Mouse (Mus musculus): ENCODE data around the gene Capn9. TPM values are rescaled to one million over a fixed set of nuclear protein-coding genes. Genes with fewer than 3 reads are reported as not detected.

Gene Capn9
- total RNA-seq (2012; rRNA removed) = not detected in 2 replicates
- not detected in 2 replicates for total RNA-seq (2014; rRNA removed)
- polyA plus RNA-seq (2012; ENCODE audit: insufficient read length, low read depth) = 0.10 TPM in 1 of 2 replicates, not detected in the other

- Histone ChIP-seq H3K4me1 (ENCODE audit: control insufficient read depth in 1 of 2, insufficient read depth in 2 of 2) (peaks cover 10 to 28% of the 10 kb centered on the region in 2 experiments), H3K36me3 (replicated peaks in 1 of 2; ENCODE audit: control insufficient read depth in 1 of 2, insufficient read depth in 1 of 2, low read length in 1 of 2) (no peaks in the 10 kb centered on the region), H3K27ac (ENCODE audit: insufficient read depth, low read depth) (no peak within 1 kb of the TSS), H3K9ac (ENCODE audit: insufficient read depth, low read depth) (no peak within 1 kb of the TSS), H3K4me3 (replicated peaks in 1 of 3; ENCODE audit: low read depth in 2 of 3, low read length in 2 of 3, poor library complexity in 1 of 3) (no peak within 1 kb of the TSS), H3K4me2 (ENCODE audit: insufficient read depth, low read depth, poor library complexity, severe bottlenecking) (no peak within 1 kb of the TSS), H3K9me3 (replicated peaks; ENCODE audit: low read length) (peaks cover 3% of the 10 kb centered on the region), H3K27me3 (replicated peaks) (peaks cover 6% of the 10 kb centered on the region), H3K79me2 (replicated peaks; ENCODE audit: control insufficient read depth, extremely low read depth, insufficient read depth, poor library complexity, severe bottlenecking) (no peaks in the 10 kb centered on the region)
- dilution Hi-C loops (cut with MboI; ENCODE audit: extremely low pct_ligation_motif_present, extremely low pct_unique_long_range_greater_than_20kb, low sequenced_read_pairs) (no loop called here), in situ Hi-C loops (cut with MboI; ENCODE audit: low pct_ligation_motif_present, low pct_unique_long_range_greater_than_20kb, low sequenced_read_pairs) (no loop called here)
- no peak for DNase-seq (ENCODE audit: extremely low read depth)
- TF ChIP-seq GABPA (IDR thresholded peaks at IDR 0.05; ENCODE audit: insufficient replicate concordance, low read depth, low read length) (no peak), ZMIZ1 (IDR thresholded peaks at IDR 0.05; ENCODE audit: low read depth, low read length) (no peak), ZC3H11A (IDR thresholded peaks at IDR 0.05; ENCODE audit: low read depth, low read length) (no peak), ZNF384 (IDR thresholded peaks at IDR 0.05; ENCODE audit: low read depth, low read length) (no peak), MYC (IDR thresholded peaks at IDR 0.05; ENCODE audit: low read depth, low read length) (no peak), ELF1 (IDR thresholded peaks at IDR 0.05; ENCODE audit: low read depth, low read length) (no peak), E2F4 (IDR thresholded peaks at IDR 0.05; ENCODE audit: insufficient replicate concordance, low read depth, low read length) (no peak), POLR2A (IDR thresholded peaks at IDR 0.05; ENCODE audit: low read depth, low read length) (no peak), NELFE (IDR thresholded peaks at IDR 0.05; ENCODE audit: low read depth, low read length) (no peak), MXI1 (IDR thresholded peaks at IDR 0.05; ENCODE audit: low read depth, low read length) (no peak), MEF2A (IDR thresholded peaks at IDR 0.05; ENCODE audit: borderline replicate concordance, low read depth, low read length) (no peak), TBP (conservative IDR thresholded peaks at IDR 0.05; ENCODE audit: low read depth, low read length) (no peak), NRF1 (IDR thresholded peaks at IDR 0.05; ENCODE audit: low read depth, low read length) (no peak), POLR2AphosphoS2 (IDR thresholded peaks at IDR 0.05; ENCODE audit: low read depth, low read length) (no peak), PAX5 (IDR thresholded peaks at IDR 0.05; ENCODE audit: low read length) (no peak), UBTF (IDR thresholded peaks at IDR 0.05; ENCODE audit: low read depth, low read length) (no peak), CTCF (conservative IDR thresholded peaks at IDR 0.05 in 1 of 2, IDR thresholded peaks at IDR 0.05 in 1 of 2; ENCODE audit: low read depth in 2 of 2, low read length in 2 of 2) (no peak), CHD2 (IDR thresholded peaks at IDR 0.05; ENCODE audit: low read length) (no peak), MAX (IDR thresholded peaks at IDR 0.05; ENCODE audit: low read length) (no peak)
Observed at GRCm38 (mm10) chr8:124575811-124576210, at the start of gene Capn9. TSS of gene Capn9 (plus strand) at chr8:124576111.

GRCm38 (mm10) chr8:124526261-124526660, 49.6 kb upstream of the Capn9 start:
- H3K27ac ChIP-seq (ENCODE audit: insufficient read depth, low read depth) = no peak overlapping the region
- TF ChIP-seq USF2 (conservative IDR thresholded peaks at IDR 0.05; ENCODE audit: low read depth, low read length) (no peak), MEF2A (IDR thresholded peaks at IDR 0.05; ENCODE audit: borderline replicate concordance, low read depth, low read length) (no peak), PAX5 (IDR thresholded peaks at IDR 0.05; ENCODE audit: low read length) (no peak), HCFC1 (IDR thresholded peaks at IDR 0.05; ENCODE audit: low read depth, low read length) (no peak), ZMIZ1 (IDR thresholded peaks at IDR 0.05; ENCODE audit: low read depth, low read length) (no peak)
- H3K36me3 ChIP-seq (replicated peaks in 1 of 2; ENCODE audit: control insufficient read depth in 1 of 2, insufficient read depth in 1 of 2, low read length in 1 of 2) = peaks cover 48 to 85% of the 10 kb centered on the region in 2 experiments
- H3K9me3 ChIP-seq (replicated peaks; ENCODE audit: low read length) = no peaks in the 10 kb centered on the region
- peaks cover 6 to 17% of the 10 kb centered on the region in 2 experiments for H3K4me1 ChIP-seq (ENCODE audit: control insufficient read depth in 1 of 2, insufficient read depth in 2 of 2)
- peaks cover 22% of the 10 kb centered on the region for H3K79me2 ChIP-seq (replicated peaks; ENCODE audit: control insufficient read depth, extremely low read depth, insufficient read depth, poor library complexity, severe bottlenecking)
- DNase-seq (ENCODE audit: extremely low read depth) = no peak
- H3K27me3 ChIP-seq (replicated peaks) = no peaks in the 10 kb centered on the region
- no peak overlapping the region for H3K4me3 ChIP-seq (replicated peaks in 1 of 3; ENCODE audit: low read depth in 2 of 3, low read length in 2 of 3, poor library complexity in 1 of 3)
- dilution Hi-C loops (cut with MboI; ENCODE audit: extremely low pct_ligation_motif_present, extremely low pct_unique_long_range_greater_than_20kb, low sequenced_read_pairs) = no loop called here
- H3K4me2 ChIP-seq (ENCODE audit: insufficient read depth, low read depth, poor library complexity, severe bottlenecking) = no peak overlapping the region
- no peak overlapping the region for H3K9ac ChIP-seq (ENCODE audit: insufficient read depth, low read depth)
- in situ Hi-C loops (cut with MboI; ENCODE audit: low pct_ligation_motif_present, low pct_unique_long_range_greater_than_20kb, low sequenced_read_pairs) = no loop called here

All from CH12.LX (cell line).